Mouse (Mus musculus) kidney, adult 2 months (tissue): ENCODE data around the gene Hoxa3. TPM values are rescaled to one million over a fixed set of nuclear protein-coding genes. Genes with fewer than 3 reads are reported as not detected.

Experiments
- DNase-seq: peaks from one replicate; pipeline ENCODE4 v3.0.0; 2021
- H3K27ac ChIP-seq: fragments of 200-500 bp; 2 replicates; pipeline ENCODE4 v1.5.1; 2012; ENCODE audit warnings: low read depth, low read length, control low read depth, inconsistent platforms; ENCODE audit not compliant: insufficient read depth
- H3K27me3 ChIP-seq: fragments of 200-500 bp; replicated peaks from 2 replicates; pipeline ENCODE4 v1.6.1; 2012; ENCODE audit warnings: mild to moderate bottlenecking, moderate library complexity, low read length, inconsistent platforms; ENCODE audit not compliant: control insufficient read depth, insufficient read depth
- H3K36me3 ChIP-seq: fragments of 200-500 bp; 2 replicates; pipeline ENCODE4 v1.6.1; 2012; ENCODE audit warnings: mild to moderate bottlenecking, moderate library complexity, low read length, inconsistent platforms; ENCODE audit not compliant: control insufficient read depth, insufficient read depth
- H3K4me1 ChIP-seq: fragments of 200-500 bp; 2 replicates; pipeline ENCODE4 v1.6.1; 2011; ENCODE audit warnings: low read length; ENCODE audit not compliant: control insufficient read depth, insufficient read depth
- H3K4me3 ChIP-seq: fragments of 200-500 bp; 2 replicates; pipeline ENCODE4 v1.5.1; 2011; ENCODE audit warnings: mild to moderate bottlenecking, low read depth, low read length, control low read depth; ENCODE audit not compliant: insufficient read depth
- CTCF ChIP-seq: fragments of 200-500 bp; conservative IDR thresholded peaks from 2 replicates; pipeline ENCODE4 v1.5.1; 2011; ENCODE audit warnings: low read depth, mild to moderate bottlenecking, control low read depth, low read length, moderate library complexity, mixed read lengths; ENCODE audit not compliant: insufficient read depth, insufficient read length
- POLR2A ChIP-seq: fragments of 200-500 bp; IDR thresholded peaks from one replicate; pipeline ENCODE4 v1.6.1; 2011; ENCODE audit warnings: low read depth, low read length, control low read depth
- WGBS: fragments of 180-500 bp; shearing (Covaris S2); methylation state at CpG from one replicate; pipeline ENCODE4 v1.1.7; 2018; 5-methylcytosine and 5-hydroxymethylcytosine counted together
- polyA plus RNA-seq: library from polyadenylated mRNA; depleted of rRNA; stranded (reverse); fragments of >200 nt; gene quantifications from 2 replicates; pipeline ENCODE4 v1.2.3, GENCODE M21; 2012

Hoxa3 gene
- polyA plus RNA-seq, 1 experiment: 7.6 TPM

DNA sequence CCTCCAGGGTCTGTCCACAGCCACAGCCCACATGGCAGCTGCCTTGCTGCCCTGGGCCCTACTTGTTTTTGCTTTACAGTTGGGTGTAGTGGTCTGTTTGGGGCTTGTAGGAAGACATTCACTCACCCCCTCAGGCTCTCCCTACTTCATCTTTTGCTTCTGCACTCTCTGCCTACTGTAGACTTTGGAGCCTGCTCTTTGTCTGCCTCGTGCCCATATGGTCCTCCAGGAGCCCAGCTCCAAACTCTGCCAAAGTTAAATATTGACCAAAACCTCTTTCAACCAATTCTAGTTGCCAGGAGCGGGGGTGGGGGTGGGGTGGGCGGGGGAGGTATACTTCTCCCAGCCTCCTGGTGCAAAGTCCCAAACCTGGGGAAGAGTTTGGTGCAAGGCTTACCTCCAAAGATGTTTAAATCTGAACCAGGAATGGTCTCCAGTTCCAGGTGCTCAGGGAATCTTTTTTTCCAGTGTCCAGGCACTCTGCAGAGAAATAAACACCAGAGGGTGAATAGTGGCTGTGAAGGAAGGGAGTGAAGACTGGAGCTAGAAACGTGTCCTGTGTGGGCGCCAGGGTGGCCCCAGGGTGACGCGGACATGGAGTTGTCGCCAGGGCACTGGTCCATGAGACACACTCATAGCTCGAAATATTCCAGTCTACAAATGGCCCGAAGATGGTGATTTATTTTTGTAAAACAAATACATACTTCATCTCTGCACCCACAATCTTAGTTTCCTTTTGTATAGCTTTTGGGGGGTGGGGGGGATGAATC, 29.6 kb downstream of the Hoxa3 start:
- Histone ChIP-seq H3K4me3 (no peak overlapping the region), H3K36me3 (no peaks in the 10 kb centered on the region), H3K27ac (peak overlapping the region; percentile 67), H3K4me1 (peaks cover 38% of the 10 kb centered on the region), H3K27me3 (no peaks in the 10 kb centered on the region)
- 38% methylated on average over 10 of the region's 10 CpGs for WGBS
- TF ChIP-seq POLR2A (no peak), CTCF (no peak)
- peak; percentile 92 for DNase-seq

DNA sequence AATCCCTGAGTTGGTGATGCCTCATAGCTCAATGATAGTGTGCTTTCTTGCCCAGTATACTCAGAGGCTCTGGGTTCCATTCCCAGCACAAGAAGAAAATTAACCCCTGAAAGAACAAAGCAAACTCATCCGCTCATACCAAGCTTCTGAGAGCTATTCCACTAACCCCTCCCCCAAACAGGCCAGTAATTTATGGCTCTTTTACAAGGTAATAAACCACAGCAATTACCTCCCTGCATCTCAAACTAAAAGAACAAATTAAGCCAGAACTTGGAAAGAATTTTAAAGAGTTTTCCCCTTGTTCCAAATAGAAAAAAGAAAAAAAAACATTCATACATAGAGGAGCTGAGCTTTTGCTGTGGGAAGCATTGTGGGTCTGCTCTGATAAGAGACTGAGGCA, 30.3 kb downstream of the Hoxa3 start:
- Histone ChIP-seq H3K4me3 (no peak overlapping the region), H3K4me1 (peaks cover 42% of the 10 kb centered on the region), H3K27ac (peak overlapping the region; percentile 66), H3K27me3 (no peaks in the 10 kb centered on the region), H3K36me3 (no peaks in the 10 kb centered on the region)
- WGBS: 21% methylated on average over 1 of the region's 1 CpGs
- DNase-seq: no peak
- TF ChIP-seq POLR2A (no peak), CTCF (no peak)

DNA sequence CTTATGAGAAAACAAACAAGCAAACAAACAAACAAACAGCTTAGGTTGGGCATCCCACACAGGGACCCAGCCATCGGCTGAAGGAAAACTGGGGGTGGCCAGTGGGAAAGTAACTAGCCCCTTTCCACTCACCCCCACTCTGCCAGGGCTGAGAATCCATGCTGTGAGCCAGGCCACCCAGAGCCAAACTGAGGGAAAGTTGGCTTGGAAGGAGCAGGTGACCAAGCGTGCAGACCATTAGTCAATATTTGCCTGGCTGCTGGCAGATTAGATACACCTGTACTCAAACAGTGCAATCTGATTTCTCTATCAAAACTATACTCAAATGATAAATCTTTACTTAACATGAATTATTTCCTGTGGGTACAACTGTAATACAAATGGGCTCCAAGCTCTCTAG, 31.1 kb downstream of the Hoxa3 start:
- 46% methylated on average over 2 of the region's 2 CpGs for WGBS
- no peak overlapping the region; the same call in 1 of the 2 replicates for H3K27ac ChIP-seq
- no peak for TF ChIP-seq CTCF
- TF ChIP-seq POLR2A: no peak
- no peak overlapping the region for H3K4me3 ChIP-seq
- H3K27me3 ChIP-seq: no peaks in the 10 kb centered on the region
- DNase-seq: peak; percentile 77
- peaks cover 44% of the 10 kb centered on the region for H3K4me1 ChIP-seq
- H3K36me3 ChIP-seq: no peaks in the 10 kb centered on the region

GRCm38 (mm10) chr6:52180726-52181125, 32.4 kb downstream of the Hoxa3 start:
- 51% methylated on average over 3 of the region's 3 CpGs for WGBS
- no peaks in the 10 kb centered on the region for H3K27me3 ChIP-seq
- no peak for DNase-seq
- peaks cover 44% of the 10 kb centered on the region for H3K4me1 ChIP-seq
- H3K36me3 ChIP-seq: no peaks in the 10 kb centered on the region
- no peak for TF ChIP-seq POLR2A
- no peak for TF ChIP-seq CTCF
- no peak overlapping the region for H3K27ac ChIP-seq
- no peak overlapping the region for H3K4me3 ChIP-seq

GRCm38 (mm10) chr6:52180213-52180710, 32.9 kb downstream of the Hoxa3 start:
- peaks cover 42% of the 10 kb centered on the region for H3K4me1 ChIP-seq
- TF ChIP-seq CTCF (no peak), POLR2A (no peak)
- no peak overlapping the region; the same call in 1 of the 2 replicates for H3K4me3 ChIP-seq
- no peaks in the 10 kb centered on the region for H3K36me3 ChIP-seq
- 44% methylated on average over 11 of the region's 11 CpGs for WGBS
- H3K27me3 ChIP-seq: no peaks in the 10 kb centered on the region
- H3K27ac ChIP-seq: peak overlapping the region; percentile 47
- DNase-seq: no peak

DNA sequence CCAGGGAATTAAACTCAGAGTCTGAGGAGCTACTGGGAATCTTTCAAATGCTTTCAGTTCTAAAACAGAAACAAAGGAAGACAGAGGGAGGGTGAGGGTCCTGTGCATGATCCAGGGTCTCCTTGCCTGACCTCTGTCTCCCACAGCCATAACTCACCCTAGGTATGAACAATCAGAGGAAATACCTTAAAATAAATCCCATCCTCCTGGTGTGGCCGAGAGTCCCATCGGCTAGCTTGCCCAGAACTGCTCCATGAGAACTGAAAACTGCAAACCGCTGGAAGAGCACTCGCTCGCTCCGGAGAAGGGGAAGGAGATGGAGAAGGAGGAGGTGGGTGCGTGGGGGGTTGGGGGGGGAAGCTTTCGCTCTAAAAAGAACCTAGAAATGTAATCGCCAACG, 33.4 kb downstream of the Hoxa3 start:
- peak; percentile 46 for DNase-seq
- no peak for TF ChIP-seq POLR2A
- peak overlapping the region; percentile 32; the same call in 1 of the 2 replicates for H3K27ac ChIP-seq
- H3K4me3 ChIP-seq: peak overlapping the region; percentile 20; the same call in 1 of the 2 replicates
- no peaks in the 10 kb centered on the region for H3K27me3 ChIP-seq
- 24% methylated on average over 10 of the region's 10 CpGs for WGBS
- peaks cover 44% of the 10 kb centered on the region for H3K4me1 ChIP-seq
- no peaks in the 10 kb centered on the region for H3K36me3 ChIP-seq

DNA sequence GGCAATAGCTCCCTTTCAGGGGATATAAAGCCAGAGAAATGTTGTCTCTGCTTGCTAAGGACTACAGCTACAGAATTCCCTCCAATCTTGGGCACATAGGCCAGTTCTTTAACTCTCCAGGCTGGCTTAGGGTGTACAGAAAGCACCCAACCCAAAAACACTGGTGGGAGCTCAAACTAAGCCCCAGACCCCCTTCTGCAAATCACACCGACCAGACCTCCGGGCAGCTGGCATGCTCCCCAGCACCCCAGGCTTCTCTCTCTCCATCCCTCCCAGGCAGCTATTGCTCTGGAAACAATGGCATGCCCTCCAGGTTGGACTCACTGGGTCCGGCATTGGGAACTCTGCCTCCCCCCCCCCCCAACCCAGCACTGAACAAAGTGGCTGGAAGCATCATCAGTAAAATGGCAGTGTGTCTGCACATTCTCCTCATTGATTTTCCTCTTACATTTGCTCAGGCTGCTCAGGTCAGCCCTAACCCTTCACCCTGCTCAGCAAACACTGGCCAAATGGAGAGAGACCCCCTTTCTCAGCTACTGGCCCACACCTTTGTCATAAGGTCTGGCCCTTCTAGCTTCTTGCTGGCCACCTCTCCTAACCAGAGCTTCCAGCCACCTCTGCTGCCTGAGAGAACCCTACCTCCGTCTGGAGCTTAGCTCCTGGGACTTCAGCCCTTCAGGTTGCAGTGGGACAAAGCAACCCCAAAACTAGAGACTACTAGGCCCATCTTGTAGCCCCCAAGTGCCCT, 34.0 kb downstream of the Hoxa3 start:
- no peak overlapping the region for H3K4me3 ChIP-seq
- no peaks in the 10 kb centered on the region for H3K36me3 ChIP-seq
- WGBS: 28% methylated on average over 4 of the region's 4 CpGs
- no peaks in the 10 kb centered on the region for H3K27me3 ChIP-seq
- DNase-seq: no peak
- H3K4me1 ChIP-seq: peaks cover 38% of the 10 kb centered on the region
- TF ChIP-seq POLR2A: no peak
- TF ChIP-seq CTCF: no peak
- H3K27ac ChIP-seq: peak overlapping the region; percentile 32; the same call in 1 of the 2 replicates
